Mouse (Mus musculus) liver, adult 2 months (tissue): ENCODE results near the gene Mthfd2.

ENCODE experiments used
- CTCF ChIP-seq: fragments of 200-500 bp; IDR thresholded peaks from 2 replicates; pipeline ENCODE4 v1.5.1; 2011; ENCODE audit warnings: low read depth, low read length, control low read depth
- POLR2A ChIP-seq: fragments of 200-500 bp; IDR thresholded peaks from 2 replicates; pipeline ENCODE4 v1.6.1; 2011; ENCODE audit warnings: low read length, control low read depth; ENCODE audit not compliant: insufficient read depth; ENCODE audit errors: extremely low read depth

DNA sequence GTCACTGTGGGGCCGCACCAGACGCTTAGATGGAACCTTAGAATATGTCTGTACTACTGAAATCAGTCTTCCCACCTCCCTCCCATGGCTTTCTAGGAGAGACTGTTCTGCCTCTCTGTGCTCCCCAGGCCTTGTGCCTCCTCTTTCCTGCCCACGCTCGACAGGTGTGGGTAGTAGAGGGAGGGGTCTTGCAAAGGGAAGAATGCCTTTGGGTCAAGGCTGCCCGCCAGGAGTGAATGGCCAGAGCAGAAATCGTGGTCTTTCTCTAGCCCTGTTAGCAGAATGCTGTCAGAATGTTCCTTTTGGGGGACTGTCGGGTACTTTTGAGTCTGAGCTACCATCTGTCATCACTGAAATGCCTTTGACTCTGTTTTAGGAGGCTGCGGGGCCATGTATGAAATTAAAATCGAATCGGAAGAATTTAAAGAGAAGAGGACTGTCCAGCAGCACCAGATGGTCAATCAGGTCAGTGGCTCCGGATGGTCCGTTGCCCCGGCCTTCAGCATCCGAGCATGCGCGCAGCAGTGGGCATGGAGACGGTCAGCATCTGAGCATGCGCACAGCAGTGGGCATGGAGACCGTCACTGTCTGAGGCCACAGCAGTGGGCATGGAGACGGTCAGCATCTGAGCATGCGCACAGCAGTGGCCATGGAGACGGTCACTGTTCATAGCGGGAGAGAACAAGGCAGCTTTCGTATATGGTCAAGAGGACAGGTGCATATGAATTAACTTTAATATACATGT is 27.1 kb upstream of the Mthfd2 start:
- TF ChIP-seq CTCF (no peak), POLR2A (no peak)
